Mouse (Mus musculus): ENCODE measurements around the gene Eral1.

The Eral1 gene

GRCm38 (mm10) chr11:78037831-78038752 is 42.1 kb downstream of the Eral1 start, which contains the start of gene Flot2:
Flot2 (plus strand) TSS chr11:78037931.
- peak; percentile 52 to 55 for DNase-seq (ENCODE audit: low spot score in 2 of 2)

- DNase-seq (ENCODE audit: low spot score in 2 of 2), result no peak
Measured at GRCm38 (mm10) chr11:78036791-78037190, 43.4 kb downstream of the Eral1 start.

- no peak for DNase-seq (ENCODE audit: low spot score in 2 of 2)
Measured at GRCm38 (mm10) chr11:78033931-78034617, 46.1 kb downstream of the Eral1 start.

GRCm38 (mm10) chr11:78032809-78033195 is 47.4 kb downstream of the Eral1 start:
- DNase-seq (ENCODE audit: low spot score in 2 of 2), result no peak

- DNase-seq (ENCODE audit: low spot score in 2 of 2), result peak; percentile 91 to 92
Measured at GRCm38 (mm10) chr11:78031947-78032808, 48.0 kb downstream of the Eral1 start, which contains the start of gene Dhrs13. Dhrs13 (plus strand) TSS chr11:78032280.

- no peak for DNase-seq (ENCODE audit: low spot score in 2 of 2)
Measured at GRCm38 (mm10) chr11:78031389-78031788, 48.8 kb downstream of the Eral1 start.

GRCm38 (mm10) chr11:78030600-78030999 is 49.6 kb downstream of the Eral1 start:
- no peak for DNase-seq (ENCODE audit: low spot score in 2 of 2)

GRCm38 (mm10) chr11:78029240-78029639 is 50.9 kb downstream of the Eral1 start:
- DNase-seq (ENCODE audit: low spot score in 2 of 2), result no peak

- DNase-seq (ENCODE audit: low spot score in 2 of 2), result no peak
Measured at GRCm38 (mm10) chr11:78023607-78024006, 56.6 kb downstream of the Eral1 start.
